Mouse (Mus musculus): Measurements from ENCODE around the gene Zfp13. TPM values are rescaled to one million over a fixed set of nuclear protein-coding genes. Genes with fewer than 3 reads are reported as not detected.
"Not testable (repeated sequence)": the region's sequence is repeated elsewhere in the genome, so short reads cannot be mapped to it uniquely, and the experiment has no call there.

The Zfp13 gene
- polyA plus RNA-seq, 2 experiments: 16.2 to 27.6 TPM

- DNase-seq (ENCODE audit: low spot score) (no peak), ATAC-seq (ENCODE audit: low FRiP score, low read depth) (no peak)
- WGBS: 31% methylated on average over 10 of the region's 10 CpGs
- Histone ChIP-seq H3K36me3 (ENCODE audit: control insufficient read depth, insufficient read depth, low read length) (no peaks in the 10 kb centered on the region), H3K9ac (ENCODE audit: low read depth, low read length, severe bottlenecking) (no peak overlapping the region), H3K4me3 (replicated peaks; ENCODE audit: low read length) (no peak overlapping the region), H3K4me1 (ENCODE audit: control insufficient read depth, insufficient read depth, low read length) (peaks cover 3% of the 10 kb centered on the region; the same call in 1 of the 2 replicates), H3K27ac (replicated peaks; ENCODE audit: low read depth, low read length) (0 out of 2 replicates have a peak overlapping the region, but pooled peaks have one; percentile 11), H3K9me3 (ENCODE audit: control insufficient read depth, low read length) (no peaks in the 10 kb centered on the region), H3K4me2 (replicated peaks; ENCODE audit: low read depth, low read length, severe bottlenecking) (no peak overlapping the region), H3K27me3 (ENCODE audit: control insufficient read depth, insufficient read depth, low read length) (no peaks in the 10 kb centered on the region)
- no peak for TF ChIP-seq POLR2A (IDR thresholded peaks at IDR 0.05; ENCODE audit: borderline replicate concordance, extremely low read depth, insufficient read depth, insufficient read length)
These were observed 2.7 kb upstream of the Zfp13 start for GRCm38 (mm10) chr17:23601836-23602585.

GRCm38 (mm10) chr17:23600641-23601622 lies 1.6 kb upstream of the Zfp13 start, which contains the start of gene Zscan10:
Zscan10 (plus strand) TSS chr17:23600856.
- ATAC-seq (ENCODE audit: low FRiP score, low read depth): no peak
- 46% methylated on average over 15 of the region's 15 CpGs for WGBS

GRCm38 (mm10) chr17:23599605-23600063 lies 347 bp upstream of the Zfp13 start:
- 34% methylated on average over 7 of the region's 7 CpGs for WGBS
- Histone ChIP-seq H3K4me1 (ENCODE audit: control insufficient read depth, insufficient read depth, low read length) (peaks cover 3% of the 10 kb centered on the region; the same call in 1 of the 2 replicates), H3K36me3 (ENCODE audit: control insufficient read depth, insufficient read depth, low read length) (no peaks in the 10 kb centered on the region), H3K27ac (replicated peaks; ENCODE audit: low read depth, low read length) (peak overlapping the region; percentile 81), H3K9me3 (ENCODE audit: control insufficient read depth, low read length) (no peaks in the 10 kb centered on the region), H3K4me3 (replicated peaks; ENCODE audit: low read length) (peak overlapping the region; percentile 39), H3K27me3 (ENCODE audit: control insufficient read depth, insufficient read depth, low read length) (no peaks in the 10 kb centered on the region), H3K4me2 (replicated peaks; ENCODE audit: low read depth, low read length, severe bottlenecking) (peak overlapping the region; percentile 70), H3K9ac (ENCODE audit: low read depth, low read length, severe bottlenecking) (peak overlapping the region; percentile 58)
- TF ChIP-seq POLR2A (IDR thresholded peaks at IDR 0.05; ENCODE audit: borderline replicate concordance, extremely low read depth, insufficient read depth, insufficient read length): no peak
- ATAC-seq (ENCODE audit: low FRiP score, low read depth) (no peak), DNase-seq (ENCODE audit: low spot score) (no peak)

More at GRCm38 (mm10) chr17:23600641-23601622, 1.6 kb upstream of the Zfp13 start, which contains the start of gene Zscan10:
- peak within 1 kb of the TSS; percentile 39; the same call in 1 of the 2 replicates for H3K4me3 ChIP-seq (replicated peaks; ENCODE audit: low read length)
- H3K4me1 ChIP-seq (ENCODE audit: control insufficient read depth, insufficient read depth, low read length): peaks cover 3% of the 10 kb centered on the region; the same call in 1 of the 2 replicates
- peak within 1 kb of the TSS; percentile 11; the same call in 1 of the 2 replicates for H3K27ac ChIP-seq (replicated peaks; ENCODE audit: low read depth, low read length)
- no peak within 1 kb of the TSS for H3K9ac ChIP-seq (ENCODE audit: low read depth, low read length, severe bottlenecking)
- no peaks in the 10 kb centered on the region for H3K27me3 ChIP-seq (ENCODE audit: control insufficient read depth, insufficient read depth, low read length)
- no peaks in the 10 kb centered on the region for H3K36me3 ChIP-seq (ENCODE audit: control insufficient read depth, insufficient read depth, low read length)
- no peak for TF ChIP-seq POLR2A (IDR thresholded peaks at IDR 0.05; ENCODE audit: borderline replicate concordance, extremely low read depth, insufficient read depth, insufficient read length)
- no peak for DNase-seq (ENCODE audit: low spot score)
- peak within 1 kb of the TSS; percentile 70; the same call in 1 of the 2 replicates for H3K4me2 ChIP-seq (replicated peaks; ENCODE audit: low read depth, low read length, severe bottlenecking)
- no peaks in the 10 kb centered on the region for H3K9me3 ChIP-seq (ENCODE audit: control insufficient read depth, low read length)

GRCm38 (mm10) chr17:23595139-23595538 lies 4.1 kb downstream of the Zfp13 start:
- H3K9ac ChIP-seq (ENCODE audit: low read depth, low read length, severe bottlenecking); DNase-seq (ENCODE audit: low spot score); ATAC-seq (ENCODE audit: low FRiP score, low read depth); H3K27me3 ChIP-seq (ENCODE audit: control insufficient read depth, insufficient read depth, low read length); H3K4me2 ChIP-seq (replicated peaks; ENCODE audit: low read depth, low read length, severe bottlenecking); H3K36me3 ChIP-seq (ENCODE audit: control insufficient read depth, insufficient read depth, low read length); H3K9me3 ChIP-seq (ENCODE audit: control insufficient read depth, low read length); H3K27ac ChIP-seq (replicated peaks; ENCODE audit: low read depth, low read length); H3K4me1 ChIP-seq (ENCODE audit: control insufficient read depth, insufficient read depth, low read length); H3K4me3 ChIP-seq (replicated peaks; ENCODE audit: low read length): not testable (repeated sequence)
- WGBS: 73% methylated on average over 4 of the region's 4 CpGs

GRCm38 (mm10) chr17:23592926-23593300 lies 6.4 kb downstream of the Zfp13 start:
- H3K27me3 ChIP-seq (ENCODE audit: control insufficient read depth, insufficient read depth, low read length): no peaks in the 10 kb centered on the region
- H3K4me2 ChIP-seq (replicated peaks; ENCODE audit: low read depth, low read length, severe bottlenecking): peak overlapping the region; percentile 70
- peak overlapping the region; percentile 61 for H3K9ac ChIP-seq (ENCODE audit: low read depth, low read length, severe bottlenecking)
- H3K4me1 ChIP-seq (ENCODE audit: control insufficient read depth, insufficient read depth, low read length): peaks cover 5% of the 10 kb centered on the region; the same call in 1 of the 2 replicates
- H3K27ac ChIP-seq (replicated peaks; ENCODE audit: low read depth, low read length): peak overlapping the region; percentile 81
- WGBS: 11% methylated on average over 13 of the region's 13 CpGs
- H3K9me3 ChIP-seq (ENCODE audit: control insufficient read depth, low read length): no peaks in the 10 kb centered on the region
- DNase-seq (ENCODE audit: low spot score) (no peak), ATAC-seq (ENCODE audit: low FRiP score, low read depth) (peak; percentile 60)
- H3K36me3 ChIP-seq (ENCODE audit: control insufficient read depth, insufficient read depth, low read length): no peaks in the 10 kb centered on the region
- H3K4me3 ChIP-seq (replicated peaks; ENCODE audit: low read length): peak overlapping the region; percentile 43
- no peak for TF ChIP-seq POLR2A (IDR thresholded peaks at IDR 0.05; ENCODE audit: borderline replicate concordance, extremely low read depth, insufficient read depth, insufficient read length)

Measured in limb, embryonic 14.5 days (tissue).